Mouse (Mus musculus) liver, postnatal 0 days (tissue): Measurements from ENCODE around the gene Castor1.

Experiments used
- CTCF ChIP-seq: sonication (generic); IDR thresholded peaks from 2 replicates; pipeline ENCODE4 v1.5.1; 2016; ENCODE audit warnings: antibody characterized with exemption, low read depth
- EP300 ChIP-seq: IDR thresholded peaks from 2 replicates; pipeline ENCODE4 v1.6.1; 2016; ENCODE audit warnings: antibody characterized with exemption, low read depth, mild to moderate bottlenecking

DNA sequence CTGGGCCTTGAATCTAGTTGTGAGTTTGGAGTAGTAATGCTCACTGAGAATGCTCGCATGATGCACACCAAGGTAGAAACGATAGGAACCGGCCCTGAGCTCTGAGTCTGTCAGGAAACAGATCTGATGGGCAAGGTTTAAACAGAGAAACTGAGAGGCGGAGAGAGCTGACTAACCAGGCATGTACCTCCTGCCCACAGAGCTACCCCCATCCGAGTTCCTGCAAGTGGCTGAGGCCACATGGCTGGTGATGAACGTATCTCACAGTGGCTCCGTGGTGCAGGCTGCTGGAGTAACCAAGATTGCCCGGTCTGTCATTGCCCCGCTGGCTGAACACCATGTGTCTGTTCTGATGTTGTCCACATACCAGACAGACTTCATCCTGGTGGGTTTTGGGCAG is 1.9 kb downstream of the Castor1 start:
- TF ChIP-seq CTCF (no peak), EP300 (no peak)
